Comparison of ENCODE assay signal across 25 mouse cellular contexts in the genomic region with DNA sequence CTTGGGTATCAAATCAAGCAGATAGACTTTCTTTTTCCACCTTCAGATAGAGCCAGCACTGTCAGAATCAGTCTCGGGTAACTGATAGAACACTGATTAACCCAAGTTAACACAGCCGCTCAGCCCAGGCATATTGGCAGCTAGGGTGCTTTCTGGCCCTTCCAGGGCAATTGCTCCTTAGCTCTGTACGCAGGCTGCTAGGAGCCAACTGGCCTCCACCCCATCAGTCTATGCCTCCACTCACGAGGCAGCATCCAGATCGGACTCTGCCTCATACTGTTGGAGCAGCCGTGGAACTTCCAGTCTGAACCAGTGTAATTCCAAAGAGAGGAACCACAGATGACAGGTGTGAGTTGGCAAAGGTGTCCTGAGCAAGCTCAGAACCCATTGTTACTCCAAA. TPM values are rescaled to one million over a fixed set of nuclear protein-coding genes. Genes with fewer than 3 reads are reported as not detected.
DNase-seq lines count a peak whose midpoint lies in the region; ATAC-seq lines count a peak whose summit lies in the region.
"Had no signal": no experiment of that assay in that cellular context is flagged by ENCODE, and none has a peak within 500 bp of the region (broad histone marks: within the 10 kb centered on the region; RNA-seq: fewer than 3 reads in every experiment).

No protein-coding gene starts in this region.

- no peaks in the 10 kb centered on the region for H3K27me3 ChIP-seq in embryonic facial prominence, embryonic 13.5 days
- no peaks in the 10 kb centered on the region for H3K27me3 ChIP-seq in embryonic facial prominence, embryonic 10.5 days (replicated peaks; ENCODE audit: low read depth, poor library complexity, severe bottlenecking)
- H3K27me3 ChIP-seq in embryonic facial prominence, embryonic 15.5 days: no peaks in the 10 kb centered on the region
- no peaks in the 10 kb centered on the region for H3K27me3 ChIP-seq in kidney, embryonic 15.5 days
- no peaks in the 10 kb centered on the region for H3K27me3 ChIP-seq in limb, embryonic 10.5 days (ENCODE audit: low read depth, poor library complexity, severe bottlenecking)
- no peaks in the 10 kb centered on the region for H3K27me3 ChIP-seq in midbrain, embryonic 13.5 days
- H3K27me3 ChIP-seq: embryonic facial prominence, embryonic 12.5 days; hindbrain, embryonic 15.5 days; midbrain, embryonic 12.5 days had no signal

- 84% methylated on average over 6 of the region's 6 CpGs for WGBS in embryonic facial prominence, embryonic 13.5 days
- 87% methylated on average over 6 of the region's 6 CpGs for WGBS in embryonic facial prominence, embryonic 10.5 days
- WGBS in embryonic facial prominence, embryonic 15.5 days: 87% methylated on average over 6 of the region's 6 CpGs
- 64% methylated on average over 6 of the region's 6 CpGs for WGBS in kidney, embryonic 15.5 days
- WGBS in limb, embryonic 10.5 days: 74% methylated on average over 6 of the region's 6 CpGs
- WGBS in midbrain, embryonic 13.5 days: 82% methylated on average over 6 of the region's 6 CpGs

- no peak overlapping the region for H3K4me3 ChIP-seq in embryonic facial prominence, embryonic 13.5 days
- H3K4me3 ChIP-seq in embryonic facial prominence, embryonic 10.5 days: no peak overlapping the region
- no peak overlapping the region for H3K4me3 ChIP-seq in embryonic facial prominence, embryonic 15.5 days (replicated peaks)
- no peak overlapping the region for H3K4me3 ChIP-seq in kidney, embryonic 15.5 days (replicated peaks)
- H3K4me3 ChIP-seq in limb, embryonic 10.5 days: no peak overlapping the region
- H3K4me3 ChIP-seq in midbrain, embryonic 13.5 days (replicated peaks): no peak overlapping the region
- H3K4me3 ChIP-seq: embryonic facial prominence, embryonic 12.5 days; hindbrain, embryonic 15.5 days; midbrain, embryonic 12.5 days had no signal

- no peak for ATAC-seq in embryonic facial prominence, embryonic 13.5 days (ENCODE audit: insufficient number of reproducible peaks, insufficient read depth, low FRiP score, low TSS enrichment, low read depth)
- no peak for ATAC-seq in embryonic facial prominence, embryonic 15.5 days (ENCODE audit: insufficient number of reproducible peaks, low FRiP score, low TSS enrichment, low read depth)
- ATAC-seq in kidney, embryonic 15.5 days (replicated peaks; ENCODE audit: low FRiP score): peak; percentile 38; the same call in 1 of the 2 replicates
- ATAC-seq in midbrain, embryonic 13.5 days: no peak

- peaks cover 3% of the 10 kb centered on the region; the same call in 1 of the 2 replicates for H3K4me1 ChIP-seq in embryonic facial prominence, embryonic 13.5 days
- peaks cover 19% of the 10 kb centered on the region for H3K4me1 ChIP-seq in embryonic facial prominence, embryonic 10.5 days
- no peaks in the 10 kb centered on the region for H3K4me1 ChIP-seq in embryonic facial prominence, embryonic 15.5 days
- H3K4me1 ChIP-seq in kidney, embryonic 15.5 days: peaks cover 24% of the 10 kb centered on the region; the same call in 1 of the 2 replicates
- peaks cover 25% of the 10 kb centered on the region for H3K4me1 ChIP-seq in limb, embryonic 10.5 days
- no peaks in the 10 kb centered on the region for H3K4me1 ChIP-seq in midbrain, embryonic 13.5 days (replicated peaks)
- H3K4me1 ChIP-seq: embryonic facial prominence, embryonic 12.5 days; hindbrain, embryonic 15.5 days; midbrain, embryonic 12.5 days had no signal

- no peak for DNase-seq in embryonic facial prominence, embryonic 10.5 days (ENCODE audit: low spot score)
- no peak for DNase-seq in limb, embryonic 10.5 days (ENCODE audit: low spot score)
- no peak for DNase-seq in frontal cortex, postnatal 36 days (ENCODE audit: low spot score in 2 of 2)
- DNase-seq in left cerebral cortex, adult 8-10 months (ENCODE audit: low spot score in 2 of 2): no peak
- DNase-seq: adrenal gland, adult 2 months; cerebellum, adult 11-12 months; gastrocnemius, postnatal 10 days; retina, postnatal 1 day; right cerebral cortex, postnatal 4 days; thymus, postnatal 14 days had no signal

- no peak overlapping the region for H3K9ac ChIP-seq in embryonic facial prominence, embryonic 13.5 days
- H3K9ac ChIP-seq in embryonic facial prominence, embryonic 15.5 days: no peak overlapping the region
- H3K9ac ChIP-seq in kidney, embryonic 15.5 days: no peak overlapping the region
- no peak overlapping the region for H3K9ac ChIP-seq in midbrain, embryonic 13.5 days (replicated peaks)
- H3K9ac ChIP-seq: embryonic facial prominence, embryonic 12.5 days; hindbrain, embryonic 15.5 days; midbrain, embryonic 12.5 days had no signal

- H3K4me2 ChIP-seq in embryonic facial prominence, embryonic 13.5 days: no peak overlapping the region
- no peak overlapping the region for H3K4me2 ChIP-seq in embryonic facial prominence, embryonic 15.5 days (replicated peaks)
- no peak overlapping the region for H3K4me2 ChIP-seq in kidney, embryonic 15.5 days
- no peak overlapping the region for H3K4me2 ChIP-seq in midbrain, embryonic 13.5 days (replicated peaks)
- H3K4me2 ChIP-seq: embryonic facial prominence, embryonic 12.5 days; hindbrain, embryonic 15.5 days; midbrain, embryonic 12.5 days had no signal

- H3K27ac ChIP-seq in embryonic facial prominence, embryonic 13.5 days: peak overlapping the region; percentile 64; the same call in 1 of the 2 replicates
- H3K27ac ChIP-seq in embryonic facial prominence, embryonic 10.5 days (replicated peaks): no peak overlapping the region
- H3K27ac ChIP-seq in embryonic facial prominence, embryonic 15.5 days (replicated peaks): 0 out of 2 replicates have a peak overlapping the region, but pooled peaks have one; percentile 60
- H3K27ac ChIP-seq in kidney, embryonic 15.5 days: 0 out of 2 replicates have a peak overlapping the region, but pooled peaks have one; percentile 3
- H3K27ac ChIP-seq in limb, embryonic 10.5 days: 0 out of 2 replicates have a peak overlapping the region, but pooled peaks have one; percentile 50
- no peak overlapping the region for H3K27ac ChIP-seq in midbrain, embryonic 13.5 days
- H3K27ac ChIP-seq: embryonic facial prominence, embryonic 12.5 days; hindbrain, embryonic 15.5 days; macrophage; midbrain, embryonic 12.5 days had no signal

- no peaks in the 10 kb centered on the region for H3K9me3 ChIP-seq in embryonic facial prominence, embryonic 13.5 days
- no peaks in the 10 kb centered on the region for H3K9me3 ChIP-seq in embryonic facial prominence, embryonic 10.5 days
- no peaks in the 10 kb centered on the region for H3K9me3 ChIP-seq in embryonic facial prominence, embryonic 15.5 days (replicated peaks)
- no peaks in the 10 kb centered on the region for H3K9me3 ChIP-seq in kidney, embryonic 15.5 days (replicated peaks)
- no peaks in the 10 kb centered on the region for H3K9me3 ChIP-seq in limb, embryonic 10.5 days (replicated peaks)
- H3K9me3 ChIP-seq in midbrain, embryonic 13.5 days: no peaks in the 10 kb centered on the region
- H3K9me3 ChIP-seq: embryonic facial prominence, embryonic 12.5 days; hindbrain, embryonic 15.5 days; midbrain, embryonic 12.5 days had no signal

- no peaks in the 10 kb centered on the region for H3K36me3 ChIP-seq in embryonic facial prominence, embryonic 13.5 days
- H3K36me3 ChIP-seq in embryonic facial prominence, embryonic 10.5 days (replicated peaks): no peaks in the 10 kb centered on the region
- H3K36me3 ChIP-seq in embryonic facial prominence, embryonic 15.5 days: no peaks in the 10 kb centered on the region
- no peaks in the 10 kb centered on the region for H3K36me3 ChIP-seq in kidney, embryonic 15.5 days
- H3K36me3 ChIP-seq in limb, embryonic 10.5 days: no peaks in the 10 kb centered on the region
- no peaks in the 10 kb centered on the region for H3K36me3 ChIP-seq in midbrain, embryonic 13.5 days
- H3K36me3 ChIP-seq: embryonic facial prominence, embryonic 12.5 days; hindbrain, embryonic 15.5 days; midbrain, embryonic 12.5 days had no signal

RNA-seq across cellular contexts. Expression of gene Gm10271, which starts 6.3 kb away (rescaled TPM):
- polyA plus RNA-seq in embryonic facial prominence, embryonic 13.5 days (2015; fragmentation: Nextera tagmentation; extraction: Ambion mirVana): not detected in 2 replicates
- polyA plus RNA-seq in embryonic facial prominence, embryonic 10.5 days (2016; fragmentation: Nextera tagmentation; extraction: Ambion mirVana): not detected in 2 replicates
- polyA plus RNA-seq in embryonic facial prominence, embryonic 15.5 days (2015; fragmentation: Nextera tagmentation; extraction: Ambion mirVana): not detected in 2 replicates
- not detected in 2 replicates for polyA plus RNA-seq in kidney, embryonic 15.5 days (2015; fragmentation: Nextera tagmentation; extraction: Ambion mirVana)
- not detected in 2 replicates for polyA plus RNA-seq in limb, embryonic 10.5 days (2016; fragmentation: Nextera tagmentation; extraction: Ambion mirVana)
- not detected in 2 replicates for polyA plus RNA-seq in midbrain, embryonic 13.5 days (2015; fragmentation: Nextera tagmentation; extraction: Ambion mirVana)
- total RNA-seq in left cerebral cortex, adult 8-10 months (2022): not detected
- total RNA-seq: adrenal gland, adult 2 months; gastrocnemius, postnatal 10 days; heart, postnatal 14 days; layer of hippocampus, postnatal 25 days; left cerebral cortex, postnatal 36 days; liver, adult 2 months; MEL had no signal
- polyA plus RNA-seq: adrenal gland, adult 2 months; brain, embryonic 14.5 days; embryonic facial prominence, embryonic 12.5 days; hindbrain, embryonic 15.5 days; large intestine, adult 2 months; liver, adult 2 months; macrophage; midbrain, embryonic 12.5 days had no signal

RNA-seq across cellular contexts. Expression of gene Rab3ip, which starts 15.5 kb away (rescaled TPM):
- polyA plus RNA-seq in embryonic facial prominence, embryonic 13.5 days (2015; fragmentation: Nextera tagmentation; extraction: Ambion mirVana): 33.0 and 38.2 TPM in 2 replicates
- polyA plus RNA-seq in embryonic facial prominence, embryonic 10.5 days (2016; fragmentation: Nextera tagmentation; extraction: Ambion mirVana): 36.5 and 37.3 TPM in 2 replicates
- polyA plus RNA-seq in embryonic facial prominence, embryonic 15.5 days (2015; fragmentation: Nextera tagmentation; extraction: Ambion mirVana): 33.1 and 36.0 TPM in 2 replicates
- 114 and 121 TPM in 2 replicates for polyA plus RNA-seq in kidney, embryonic 15.5 days (2015; fragmentation: Nextera tagmentation; extraction: Ambion mirVana)
- 36.7 and 40.0 TPM in 2 replicates for polyA plus RNA-seq in limb, embryonic 10.5 days (2016; fragmentation: Nextera tagmentation; extraction: Ambion mirVana)
- polyA plus RNA-seq in midbrain, embryonic 13.5 days (2015; fragmentation: Nextera tagmentation; extraction: Ambion mirVana): 43.9 and 44.2 TPM in 2 replicates
- 10 to 100 TPM; 37.9 to 43.1 (median 39.6) TPM for total RNA-seq in left cerebral cortex, adult 8-10 months (2022)

RNA-seq across cellular contexts. Expression of gene Best3, which starts 20.0 kb away (rescaled TPM):
- 0.21 and 0.22 TPM in 2 replicates for polyA plus RNA-seq in embryonic facial prominence, embryonic 13.5 days (2015; fragmentation: Nextera tagmentation; extraction: Ambion mirVana)
- 0.09 and 0.33 TPM in 2 replicates for polyA plus RNA-seq in embryonic facial prominence, embryonic 10.5 days (2016; fragmentation: Nextera tagmentation; extraction: Ambion mirVana)
- polyA plus RNA-seq in embryonic facial prominence, embryonic 15.5 days (2015; fragmentation: Nextera tagmentation; extraction: Ambion mirVana): 2.2 and 2.8 TPM in 2 replicates
- polyA plus RNA-seq in kidney, embryonic 15.5 days (2015; fragmentation: Nextera tagmentation; extraction: Ambion mirVana): 0.30 and 0.44 TPM in 2 replicates
- 0.05 TPM in 1 of 2 replicates, not detected in the other for polyA plus RNA-seq in limb, embryonic 10.5 days (2016; fragmentation: Nextera tagmentation; extraction: Ambion mirVana)
- 0.09 and 0.15 TPM in 2 replicates for polyA plus RNA-seq in midbrain, embryonic 13.5 days (2015; fragmentation: Nextera tagmentation; extraction: Ambion mirVana)
- total RNA-seq in left cerebral cortex, adult 8-10 months (2022): under 1 TPM in 3 of 4 experiments, not detected in 1; 0.11 to 0.26 (median 0.25) TPM
- total RNA-seq: liver, adult 2 months; MEL had no signal
- polyA plus RNA-seq: liver, adult 2 months had no signal

Comparison
In these comparisons a context has a peak if more than half of its experiments do, and no peak if none do; other contexts are left out.
1. H3K27ac ChIP-seq: peak in embryonic facial prominence, embryonic 13.5 days (single experiment), embryonic facial prominence, embryonic 15.5 days (single experiment), kidney, embryonic 15.5 days (single experiment) and limb, embryonic 10.5 days (single experiment); none in embryonic facial prominence, embryonic 10.5 days (single experiment) and midbrain, embryonic 13.5 days (single experiment).